Mouse (Mus musculus) forebrain, embryonic 10.5 days (tissue): Measurements from ENCODE around the gene Vav3. TPM values are rescaled to one million over a fixed set of nuclear protein-coding genes. Genes with fewer than 3 reads are reported as not detected.

Experiments
- DNase-seq: peaks from one replicate; pipeline ENCODE4 v3.0.0-alpha.2; 2017; ENCODE audit warnings: low spot score; ENCODE audit errors: extremely low spot score
- H3K27ac ChIP-seq: fragments of 300-500 bp; sonication (generic); 2 replicates; pipeline ENCODE4 v1.5.1; 2016; ENCODE audit warnings: mild to moderate bottlenecking
- H3K27me3 ChIP-seq: fragments of 300-500 bp; sonication (generic); 2 replicates; pipeline ENCODE4 v1.6.1; 2016; ENCODE audit warnings: mild to moderate bottlenecking; ENCODE audit not compliant: poor library complexity, severe bottlenecking
- H3K36me3 ChIP-seq: fragments of 300-500 bp; sonication (generic); replicated peaks from 2 replicates; pipeline ENCODE4 v1.6.1; 2016; ENCODE audit warnings: mild to moderate bottlenecking, moderate library complexity
- H3K4me1 ChIP-seq: fragments of 300-500 bp; sonication (generic); 2 replicates; pipeline ENCODE4 v1.6.1; 2016
- H3K4me3 ChIP-seq: fragments of 300-500 bp; sonication (generic); 2 replicates; pipeline ENCODE4 v1.5.1; 2016; ENCODE audit warnings: mild to moderate bottlenecking, moderate library complexity
- H3K9me3 ChIP-seq: fragments of 300-500 bp; sonication (generic); 2 replicates; pipeline ENCODE4 v1.6.1; 2016; ENCODE audit warnings: mild to moderate bottlenecking, moderate library complexity
- WGBS: fragments of 180-500 bp; shearing (Covaris S2); methylation state at CpG from one replicate; pipeline ENCODE4 v1.1.7; 2016; 5-methylcytosine and 5-hydroxymethylcytosine counted together
- polyA plus RNA-seq: library from polyadenylated mRNA; unstranded; fragments of >200 nt; fragmentation: Nextera tagmentation; extraction: Ambion mirVana; gene quantifications from 2 replicates; pipeline ENCODE4 v1.2.1, GENCODE M21; 2016

Vav3 gene
- polyA plus RNA-seq, 1 experiment from 2014 or later = 4.1 TPM

- 95% methylated on average over 3 of the region's 3 CpGs for WGBS
- Histone ChIP-seq H3K27me3 (no peaks in the 10 kb centered on the region), H3K4me3 (no peak overlapping the region), H3K27ac (no peak overlapping the region), H3K9me3 (no peaks in the 10 kb centered on the region), H3K4me1 (no peaks in the 10 kb centered on the region), H3K36me3 (no peaks in the 10 kb centered on the region)
- DNase-seq = no peak
These were observed 311.0 kb downstream of the Vav3 start for GRCm38 (mm10) chr3:109651479-109651878.

GRCm38 (mm10) chr3:109652860-109653631 lies 312.6 kb downstream of the Vav3 start:
- DNase-seq = no peak
- WGBS = 83% methylated on average over 12 of the region's 12 CpGs
- H3K27me3 ChIP-seq = no peaks in the 10 kb centered on the region
- no peak overlapping the region for H3K27ac ChIP-seq
- no peaks in the 10 kb centered on the region for H3K4me1 ChIP-seq
- H3K36me3 ChIP-seq = no peaks in the 10 kb centered on the region
- no peaks in the 10 kb centered on the region for H3K9me3 ChIP-seq
- no peak overlapping the region for H3K4me3 ChIP-seq

- Histone ChIP-seq H3K36me3 (no peaks in the 10 kb centered on the region), H3K27ac (no peak overlapping the region), H3K4me3 (no peak overlapping the region), H3K27me3 (no peaks in the 10 kb centered on the region), H3K4me1 (no peaks in the 10 kb centered on the region), H3K9me3 (no peaks in the 10 kb centered on the region)
- 94% methylated on average over 4 of the region's 4 CpGs for WGBS
- DNase-seq = no peak
These were observed 313.9 kb downstream of the Vav3 start for GRCm38 (mm10) chr3:109654386-109654785.

GRCm38 (mm10) chr3:109671716-109672115 lies 331.3 kb downstream of the Vav3 start:
- H3K4me3 ChIP-seq = no peak overlapping the region
- 95% methylated on average over 4 of the region's 4 CpGs for WGBS
- DNase-seq = no peak
- H3K36me3 ChIP-seq = no peaks in the 10 kb centered on the region
- H3K9me3 ChIP-seq = no peaks in the 10 kb centered on the region
- no peaks in the 10 kb centered on the region for H3K27me3 ChIP-seq
- H3K4me1 ChIP-seq = no peaks in the 10 kb centered on the region
- H3K27ac ChIP-seq = no peak overlapping the region

- Histone ChIP-seq H3K4me1 (no peaks in the 10 kb centered on the region), H3K4me3 (no peak overlapping the region), H3K27me3 (no peaks in the 10 kb centered on the region), H3K27ac (no peak overlapping the region), H3K9me3 (no peaks in the 10 kb centered on the region), H3K36me3 (no peaks in the 10 kb centered on the region)
- WGBS = 91% methylated on average over 1 of the region's 1 CpGs
- DNase-seq = no peak
These were observed 332.5 kb downstream of the Vav3 start for GRCm38 (mm10) chr3:109672925-109673324.

GRCm38 (mm10) chr3:109680281-109680680 lies 339.8 kb downstream of the Vav3 start:
- Histone ChIP-seq H3K9me3 (no peaks in the 10 kb centered on the region), H3K4me3 (no peak overlapping the region), H3K36me3 (no peaks in the 10 kb centered on the region), H3K4me1 (no peaks in the 10 kb centered on the region), H3K27me3 (no peaks in the 10 kb centered on the region), H3K27ac (no peak overlapping the region)
- no peak for DNase-seq
- WGBS = 91% methylated on average over 2 of the region's 2 CpGs

GRCm38 (mm10) chr3:109681863-109682262 lies 341.4 kb downstream of the Vav3 start:
- Histone ChIP-seq H3K27ac (no peak overlapping the region), H3K9me3 (no peaks in the 10 kb centered on the region), H3K36me3 (no peaks in the 10 kb centered on the region), H3K27me3 (no peaks in the 10 kb centered on the region), H3K4me1 (peaks cover 4% of the 10 kb centered on the region), H3K4me3 (no peak overlapping the region)
- no peak for DNase-seq
- 90% methylated on average over 5 of the region's 5 CpGs for WGBS

- Histone ChIP-seq H3K4me3 (no peak overlapping the region), H3K27ac (no peak overlapping the region), H3K27me3 (no peaks in the 10 kb centered on the region), H3K36me3 (no peaks in the 10 kb centered on the region), H3K4me1 (peaks cover 5% of the 10 kb centered on the region), H3K9me3 (no peaks in the 10 kb centered on the region)
- 88% methylated on average over 5 of the region's 5 CpGs for WGBS
- DNase-seq = no peak
These were observed 343.3 kb downstream of the Vav3 start for GRCm38 (mm10) chr3:109683608-109684295.

- 54% methylated on average over 2 of the region's 2 CpGs for WGBS
- Histone ChIP-seq H3K36me3 (no peaks in the 10 kb centered on the region), H3K9me3 (no peaks in the 10 kb centered on the region), H3K27me3 (no peaks in the 10 kb centered on the region), H3K27ac (no peak overlapping the region), H3K4me1 (peaks cover 5% of the 10 kb centered on the region), H3K4me3 (no peak overlapping the region)
- no peak for DNase-seq
These were observed 350.1 kb downstream of the Vav3 start for GRCm38 (mm10) chr3:109690566-109690965.

GRCm38 (mm10) chr3:109692613-109693012 lies 352.2 kb downstream of the Vav3 start:
- no peak for DNase-seq

GRCm38 (mm10) chr3:109701301-109701700 lies 360.8 kb downstream of the Vav3 start:
- Histone ChIP-seq H3K4me3 (no peak overlapping the region), H3K27ac (no peak overlapping the region), H3K9me3 (no peaks in the 10 kb centered on the region), H3K27me3 (no peaks in the 10 kb centered on the region), H3K4me1 (no peaks in the 10 kb centered on the region), H3K36me3 (no peaks in the 10 kb centered on the region)
- DNase-seq = no peak
- whole genome bisulfite sequencing = 81% methylated on average over 1 of the region's 1 CpGs

More at GRCm38 (mm10) chr3:109692613-109693012, 352.2 kb downstream of the Vav3 start:
- Histone ChIP-seq H3K27me3 (no peaks in the 10 kb centered on the region), H3K4me3 (no peak overlapping the region), H3K4me1 (no peaks in the 10 kb centered on the region), H3K27ac (no peak overlapping the region), H3K36me3 (no peaks in the 10 kb centered on the region), H3K9me3 (no peaks in the 10 kb centered on the region)
- WGBS = 88% methylated on average over 3 of the region's 3 CpGs

GRCm38 (mm10) chr3:109707786-109708460 lies 367.5 kb downstream of the Vav3 start:
- H3K27ac ChIP-seq = no peak overlapping the region
- no peaks in the 10 kb centered on the region for H3K36me3 ChIP-seq
- no peaks in the 10 kb centered on the region for H3K27me3 ChIP-seq
- DNase-seq = no peak
- no peaks in the 10 kb centered on the region for H3K9me3 ChIP-seq
- no peak overlapping the region for H3K4me3 ChIP-seq
- no peaks in the 10 kb centered on the region for H3K4me1 ChIP-seq
- 91% methylated on average over 2 of the region's 2 CpGs for WGBS

GRCm38 (mm10) chr3:109711751-109712150 lies 371.3 kb downstream of the Vav3 start:
- Histone ChIP-seq H3K36me3 (no peaks in the 10 kb centered on the region), H3K4me3 (no peak overlapping the region), H3K9me3 (no peaks in the 10 kb centered on the region), H3K27me3 (no peaks in the 10 kb centered on the region), H3K27ac (no peak overlapping the region), H3K4me1 (no peaks in the 10 kb centered on the region)
- 96% methylated on average over 7 of the region's 7 CpGs for WGBS
- DNase-seq = no peak
